In genomic region chr6:101218197-101218596, GRCm38 (mm10) we compare ENCODE assay signal across 28 mouse cellular contexts.
DNase-seq lines count a peak whose midpoint lies in the region; ATAC-seq and TF ChIP-seq lines count a peak whose summit lies in the region.
"Had no signal": no experiment of that assay in that cellular context is flagged by ENCODE, and none has a peak within 500 bp of the region (broad histone marks: within the 10 kb centered on the region; RNA-seq: fewer than 3 reads in every experiment).

No protein-coding gene starts in this region.

- 58% methylated on average over 4 of the region's 4 CpGs for WGBS in kidney, embryonic 14.5 days
- WGBS in kidney, adult 2 months = 66% methylated on average over 4 of the region's 4 CpGs
- 37% methylated on average over 4 of the region's 4 CpGs for WGBS in limb, embryonic 13.5 days
- WGBS in limb, embryonic 10.5 days = 69% methylated on average over 4 of the region's 4 CpGs
- WGBS in lung, embryonic 16.5 days = 43% methylated on average over 4 of the region's 4 CpGs
- 60% methylated on average over 4 of the region's 4 CpGs for WGBS in lung, adult 2 months

- H3K9ac ChIP-seq in kidney, embryonic 14.5 days (ENCODE audit: low read depth, low read length) = no peak overlapping the region
- H3K9ac ChIP-seq in limb, embryonic 13.5 days = no peak overlapping the region
- H3K9ac ChIP-seq in lung, embryonic 16.5 days (ENCODE audit: low read length) = no peak overlapping the region
- H3K9ac ChIP-seq: hindbrain, embryonic 15.5 days; limb, embryonic 12.5 days; stomach, embryonic 15.5 days had no signal

- H3K9me3 ChIP-seq in kidney, embryonic 14.5 days (ENCODE audit: control insufficient read depth, low read length) = no peaks in the 10 kb centered on the region
- no peaks in the 10 kb centered on the region for H3K9me3 ChIP-seq in limb, embryonic 13.5 days
- no peaks in the 10 kb centered on the region for H3K9me3 ChIP-seq in limb, embryonic 10.5 days (replicated peaks)
- no peaks in the 10 kb centered on the region for H3K9me3 ChIP-seq in lung, embryonic 16.5 days (ENCODE audit: control insufficient read depth, low read length)
- H3K9me3 ChIP-seq: hindbrain, embryonic 10.5 days; hindbrain, embryonic 15.5 days; limb, embryonic 12.5 days; stomach, embryonic 15.5 days had no signal

- no peak for DNase-seq in kidney, adult 2 months
- no peak for DNase-seq in limb, embryonic 10.5 days (ENCODE audit: low spot score)
- DNase-seq in lung, adult 2 months = no peak
- no peak for DNase-seq in heart, adult 8-10 months (ENCODE audit: low spot score)
- DNase-seq: adrenal gland, postnatal 10 days; cerebellum, adult 8-10 months; cerebellum, postnatal 25 days; gastrocnemius, adult 2 months; gastrocnemius, postnatal 36 days; heart, adult 2 months; heart, postnatal 14 days; kidney, adult 11 months; layer of hippocampus, postnatal 36 days; right cerebral cortex, postnatal 25 days; thymus, postnatal 14 days had no signal

- TF ChIP-seq CTCF in kidney, adult 2 months (conservative IDR thresholded peaks at IDR 0.05; ENCODE audit: insufficient read depth, insufficient read length, low read depth, low read length) = no peak
- no peak for TF ChIP-seq CTCF in lung, adult 2 months (IDR thresholded peaks at IDR 0.05; ENCODE audit: insufficient read depth, low read length)

- TF ChIP-seq POLR2A in kidney, adult 2 months (IDR thresholded peaks at IDR 0.05; ENCODE audit: low read depth, low read length) = no peak
- TF ChIP-seq POLR2A in lung, adult 2 months (IDR thresholded peaks at IDR 0.05; ENCODE audit: borderline replicate concordance, extremely low read depth, low read depth, low read length) = no peak

- H3K36me3 ChIP-seq in kidney, embryonic 14.5 days (ENCODE audit: control insufficient read depth, insufficient read depth, low read length) = no peaks in the 10 kb centered on the region
- no peaks in the 10 kb centered on the region for H3K36me3 ChIP-seq in kidney, adult 2 months (ENCODE audit: control insufficient read depth, insufficient read depth, low read length)
- H3K36me3 ChIP-seq in limb, embryonic 13.5 days = no peaks in the 10 kb centered on the region
- no peaks in the 10 kb centered on the region for H3K36me3 ChIP-seq in limb, embryonic 10.5 days
- H3K36me3 ChIP-seq in lung, embryonic 16.5 days (ENCODE audit: control insufficient read depth, insufficient read depth, low read length) = no peaks in the 10 kb centered on the region
- H3K36me3 ChIP-seq: G1E; hindbrain, embryonic 10.5 days; hindbrain, embryonic 15.5 days; limb, embryonic 12.5 days; stomach, embryonic 15.5 days had no signal

- no peak overlapping the region for H3K4me2 ChIP-seq in kidney, embryonic 14.5 days (replicated peaks; ENCODE audit: low read depth, low read length)
- H3K4me2 ChIP-seq in limb, embryonic 13.5 days (replicated peaks) = no peak overlapping the region
- H3K4me2 ChIP-seq in lung, embryonic 16.5 days (ENCODE audit: low read depth, low read length) = no peak overlapping the region
- H3K4me2 ChIP-seq: hindbrain, embryonic 15.5 days; limb, embryonic 12.5 days; midbrain, embryonic 11.5 days; stomach, embryonic 15.5 days had no signal

- ATAC-seq in kidney, embryonic 14.5 days (ENCODE audit: low FRiP score, low TSS enrichment) = no peak
- peak; percentile 67 for ATAC-seq in limb, embryonic 13.5 days (ENCODE audit: low FRiP score, low read depth)
- peak; percentile 66 for ATAC-seq in lung, embryonic 16.5 days (ENCODE audit: low read depth)
- peak; percentile 45 for ATAC-seq in megakaryocyte progenitor cell, adult 5-6 weeks (replicated peaks; ENCODE audit: poor library complexity)
- ATAC-seq: forebrain, embryonic 16.5 days; inflammation-experienced regulatory T-cells, adult 6 months; midbrain, embryonic 16.5 days had no signal

- peak overlapping the region; percentile 74; the same call in 1 of the 2 replicates for H3K27ac ChIP-seq in kidney, embryonic 14.5 days (ENCODE audit: low read depth, low read length)
- H3K27ac ChIP-seq in kidney, adult 2 months (ENCODE audit: insufficient read depth, low read depth, low read length) = no peak overlapping the region
- H3K27ac ChIP-seq in limb, embryonic 13.5 days = no peak overlapping the region
- no peak overlapping the region for H3K27ac ChIP-seq in limb, embryonic 10.5 days
- H3K27ac ChIP-seq in lung, embryonic 16.5 days (ENCODE audit: low read length) = peak overlapping the region; percentile 41
- H3K27ac ChIP-seq: gastrocnemius, adult 2 months; heart, adult 2 months; hindbrain, embryonic 10.5 days; hindbrain, embryonic 15.5 days; limb, embryonic 12.5 days; stomach, embryonic 15.5 days had no signal

- H3K4me1 ChIP-seq in kidney, embryonic 14.5 days (ENCODE audit: control insufficient read depth, insufficient read depth, low read length) = 0 out of 2 replicates have a peak, but pooled peaks cover 20% of the 10 kb centered on the region
- peaks cover 2% of the 10 kb centered on the region; the same call in 1 of the 2 replicates for H3K4me1 ChIP-seq in kidney, adult 2 months (ENCODE audit: control insufficient read depth, insufficient read depth, low read length)
- H3K4me1 ChIP-seq in limb, embryonic 13.5 days = peaks cover 35% of the 10 kb centered on the region
- peaks cover 20% of the 10 kb centered on the region for H3K4me1 ChIP-seq in limb, embryonic 10.5 days
- H3K4me1 ChIP-seq in lung, embryonic 16.5 days (replicated peaks; ENCODE audit: control insufficient read depth, insufficient read depth, low read length) = peaks cover 26% of the 10 kb centered on the region
- H3K4me1 ChIP-seq in lung, adult 2 months (ENCODE audit: control insufficient read depth, insufficient read depth, low read length) = peaks cover 4% of the 10 kb centered on the region

- no peak overlapping the region for H3K4me3 ChIP-seq in kidney, embryonic 14.5 days (ENCODE audit: low read length)
- H3K4me3 ChIP-seq in kidney, adult 2 months (ENCODE audit: insufficient read depth, low read depth, low read length) = no peak overlapping the region
- no peak overlapping the region for H3K4me3 ChIP-seq in limb, embryonic 13.5 days
- H3K4me3 ChIP-seq in limb, embryonic 10.5 days = no peak overlapping the region
- H3K4me3 ChIP-seq in lung, embryonic 16.5 days (ENCODE audit: low read length) = no peak overlapping the region
- no peak overlapping the region for H3K4me3 ChIP-seq in lung, adult 2 months (replicated peaks; ENCODE audit: extremely low read depth, low read depth, low read length)
- H3K4me3 ChIP-seq: gastrocnemius, adult 2 months; heart, adult 2 months; hindbrain, embryonic 10.5 days; hindbrain, embryonic 15.5 days; limb, embryonic 12.5 days; stomach, embryonic 15.5 days had no signal

- H3K27me3 ChIP-seq in kidney, embryonic 14.5 days (ENCODE audit: control insufficient read depth, insufficient read depth, low read length) = no peaks in the 10 kb centered on the region
- no peaks in the 10 kb centered on the region for H3K27me3 ChIP-seq in kidney, adult 2 months (replicated peaks; ENCODE audit: control insufficient read depth, insufficient read depth, low read length)
- no peaks in the 10 kb centered on the region for H3K27me3 ChIP-seq in limb, embryonic 13.5 days
- H3K27me3 ChIP-seq in limb, embryonic 10.5 days (ENCODE audit: low read depth, poor library complexity, severe bottlenecking) = no peaks in the 10 kb centered on the region
- H3K27me3 ChIP-seq in lung, embryonic 16.5 days (ENCODE audit: control insufficient read depth, insufficient read depth, low read depth, low read length) = no peaks in the 10 kb centered on the region
- H3K27me3 ChIP-seq: hindbrain, embryonic 15.5 days; limb, embryonic 12.5 days; stomach, embryonic 15.5 days had no signal

Comparison
In these comparisons a context has a peak if more than half of its experiments do, and no peak if none do; other contexts are left out.
1. H3K27ac ChIP-seq: peak in kidney, embryonic 14.5 days (single experiment) and lung, embryonic 16.5 days (single experiment); none in kidney, adult 2 months (single experiment), limb, embryonic 13.5 days (single experiment) and limb, embryonic 10.5 days (single experiment).